Mouse (Mus musculus) thymus, postnatal 14 days (tissue): ENCODE measurements around the gene Rhox6.
"Not testable (repeated sequence)": the region's sequence is repeated elsewhere in the genome, so short reads cannot be mapped to it uniquely, and the experiment has no call there.

Source experiments
- DNase-seq: peaks from one replicate; pipeline ENCODE4 v3.0.0; 2021

The Rhox6 gene

GRCm38 (mm10) chrX:37826610-37827009 is at the start of gene Rhox6:
TSS of gene Rhox6 (plus strand) at chrX:37826910.
- not testable (repeated sequence) for DNase-seq

GRCm38 (mm10) chrX:37807286-37808080 is 19.2 kb upstream of the Rhox6 start:
- no peak for DNase-seq

- no peak for DNase-seq
Observed at GRCm38 (mm10) chrX:37809396-37809795, 17.3 kb upstream of the Rhox6 start.

GRCm38 (mm10) chrX:37811179-37811578 is 15.5 kb upstream of the Rhox6 start:
- DNase-seq, result no peak

GRCm38 (mm10) chrX:37815665-37816064 is 11.0 kb upstream of the Rhox6 start:
- no peak for DNase-seq

- not testable (repeated sequence) for DNase-seq
Observed at GRCm38 (mm10) chrX:37831386-37831785, 4.7 kb downstream of the Rhox6 start, which contains the start of gene Rhox7a. TSS of gene Rhox7a (plus strand) at chrX:37831686.

GRCm38 (mm10) chrX:37871641-37872040 is 44.9 kb downstream of the Rhox6 start:
- no peak for DNase-seq

- DNase-seq, result no peak
Observed at GRCm38 (mm10) chrX:37878844-37879243, 52.1 kb downstream of the Rhox6 start, which contains the start of gene Rhox8. TSS of gene Rhox8 (minus strand) at chrX:37878944.
